Mouse (Mus musculus): ENCODE results near the gene Nccrp1. TPM values are rescaled to one million over a fixed set of nuclear protein-coding genes. Genes with fewer than 3 reads are reported as not detected.

The Nccrp1 gene
- polyA plus RNA-seq, 1 experiment from 2014 or later = not detected

- ATAC-seq (ENCODE audit: low FRiP score) = no peak
- Histone ChIP-seq H3K4me3 (ENCODE audit: low read depth, low read length) (no peak overlapping the region), H3K27me3 (ENCODE audit: control insufficient read depth, insufficient read depth, low read length) (no peaks in the 10 kb centered on the region), H3K9ac (ENCODE audit: low read depth, low read length) (no peak overlapping the region), H3K4me1 (replicated peaks; ENCODE audit: control insufficient read depth, insufficient read depth, low read length) (no peaks in the 10 kb centered on the region), H3K4me2 (replicated peaks; ENCODE audit: low read depth, low read length) (no peak overlapping the region), H3K9me3 (ENCODE audit: control insufficient read depth, low read length) (no peaks in the 10 kb centered on the region), H3K36me3 (ENCODE audit: control insufficient read depth, insufficient read depth, low read length) (peaks cover 3% of the 10 kb centered on the region; the same call in 1 of the 2 replicates), H3K27ac (ENCODE audit: low read depth, low read length) (no peak overlapping the region)
- DNase-seq (ENCODE audit: low spot score) = no peak
- 89% methylated on average over 13 of the region's 13 CpGs for WGBS
Observed at GRCm38 (mm10) chr7:28562371-28562770, 15.3 kb upstream of the Nccrp1 start.

- H3K4me3 ChIP-seq (ENCODE audit: low read depth, low read length) = no peak overlapping the region
- DNase-seq (ENCODE audit: low spot score) (no peak), ATAC-seq (ENCODE audit: low FRiP score) (no peak)
- no peak overlapping the region for H3K9ac ChIP-seq (ENCODE audit: low read depth, low read length)
- 89% methylated on average over 11 of the region's 11 CpGs for WGBS
- H3K9me3 ChIP-seq (ENCODE audit: control insufficient read depth, low read length) = no peaks in the 10 kb centered on the region
- H3K4me1 ChIP-seq (replicated peaks; ENCODE audit: control insufficient read depth, insufficient read depth, low read length) = no peaks in the 10 kb centered on the region
- no peak overlapping the region for H3K27ac ChIP-seq (ENCODE audit: low read depth, low read length)
- peaks cover 3% of the 10 kb centered on the region; the same call in 1 of the 2 replicates for H3K36me3 ChIP-seq (ENCODE audit: control insufficient read depth, insufficient read depth, low read length)
- no peaks in the 10 kb centered on the region for H3K27me3 ChIP-seq (ENCODE audit: control insufficient read depth, insufficient read depth, low read length)
- H3K4me2 ChIP-seq (replicated peaks; ENCODE audit: low read depth, low read length) = no peak overlapping the region
Observed at GRCm38 (mm10) chr7:28561967-28562366, 14.9 kb upstream of the Nccrp1 start.

GRCm38 (mm10) chr7:28560856-28561255 is 13.8 kb upstream of the Nccrp1 start:
- Histone ChIP-seq H3K36me3 (ENCODE audit: control insufficient read depth, insufficient read depth, low read length) (peaks cover 3% of the 10 kb centered on the region; the same call in 1 of the 2 replicates), H3K9ac (ENCODE audit: low read depth, low read length) (no peak overlapping the region), H3K9me3 (ENCODE audit: control insufficient read depth, low read length) (no peaks in the 10 kb centered on the region), H3K27ac (ENCODE audit: low read depth, low read length) (no peak overlapping the region), H3K4me1 (replicated peaks; ENCODE audit: control insufficient read depth, insufficient read depth, low read length) (no peaks in the 10 kb centered on the region), H3K4me3 (ENCODE audit: low read depth, low read length) (no peak overlapping the region), H3K4me2 (replicated peaks; ENCODE audit: low read depth, low read length) (no peak overlapping the region), H3K27me3 (ENCODE audit: control insufficient read depth, insufficient read depth, low read length) (no peaks in the 10 kb centered on the region)
- ATAC-seq (ENCODE audit: low FRiP score) (no peak), DNase-seq (ENCODE audit: low spot score) (no peak)
- 96% methylated on average over 10 of the region's 10 CpGs for WGBS

- H3K36me3 ChIP-seq (ENCODE audit: control insufficient read depth, insufficient read depth, low read length) = peaks cover 3% of the 10 kb centered on the region; the same call in 1 of the 2 replicates
- no peaks in the 10 kb centered on the region for H3K9me3 ChIP-seq (ENCODE audit: control insufficient read depth, low read length)
- H3K27ac ChIP-seq (ENCODE audit: low read depth, low read length) = no peak overlapping the region
- no peaks in the 10 kb centered on the region for H3K27me3 ChIP-seq (ENCODE audit: control insufficient read depth, insufficient read depth, low read length)
- DNase-seq (ENCODE audit: low spot score) (no peak), ATAC-seq (ENCODE audit: low FRiP score) (no peak)
- H3K4me3 ChIP-seq (ENCODE audit: low read depth, low read length) = no peak overlapping the region
- H3K4me1 ChIP-seq (replicated peaks; ENCODE audit: control insufficient read depth, insufficient read depth, low read length) = no peaks in the 10 kb centered on the region
- no peak overlapping the region for H3K9ac ChIP-seq (ENCODE audit: low read depth, low read length)
- no peak overlapping the region for H3K4me2 ChIP-seq (replicated peaks; ENCODE audit: low read depth, low read length)
- 51% methylated on average over 4 of the region's 4 CpGs for WGBS
Observed at GRCm38 (mm10) chr7:28558486-28558885, 11.4 kb upstream of the Nccrp1 start.

- Histone ChIP-seq H3K9me3 (ENCODE audit: control insufficient read depth, low read length) (no peaks in the 10 kb centered on the region), H3K27ac (ENCODE audit: low read depth, low read length) (no peak overlapping the region), H3K4me3 (ENCODE audit: low read depth, low read length) (no peak overlapping the region), H3K9ac (ENCODE audit: low read depth, low read length) (no peak overlapping the region), H3K36me3 (ENCODE audit: control insufficient read depth, insufficient read depth, low read length) (peaks cover 3% of the 10 kb centered on the region; the same call in 1 of the 2 replicates), H3K27me3 (ENCODE audit: control insufficient read depth, insufficient read depth, low read length) (no peaks in the 10 kb centered on the region), H3K4me2 (replicated peaks; ENCODE audit: low read depth, low read length) (no peak overlapping the region), H3K4me1 (replicated peaks; ENCODE audit: control insufficient read depth, insufficient read depth, low read length) (no peaks in the 10 kb centered on the region)
- no peak for ATAC-seq (ENCODE audit: low FRiP score)
- DNase-seq (ENCODE audit: low spot score) = no peak
- WGBS = 73% methylated on average over 6 of the region's 6 CpGs
Observed at GRCm38 (mm10) chr7:28557708-28558107, 10.7 kb upstream of the Nccrp1 start.

GRCm38 (mm10) chr7:28557069-28557468 is 10.0 kb upstream of the Nccrp1 start:
- no peaks in the 10 kb centered on the region for H3K27me3 ChIP-seq (ENCODE audit: control insufficient read depth, insufficient read depth, low read length)
- no peaks in the 10 kb centered on the region for H3K4me1 ChIP-seq (replicated peaks; ENCODE audit: control insufficient read depth, insufficient read depth, low read length)
- H3K9ac ChIP-seq (ENCODE audit: low read depth, low read length) = no peak overlapping the region
- H3K4me2 ChIP-seq (replicated peaks; ENCODE audit: low read depth, low read length) = no peak overlapping the region
- H3K4me3 ChIP-seq (ENCODE audit: low read depth, low read length) = no peak overlapping the region
- ATAC-seq (ENCODE audit: low FRiP score) (no peak), DNase-seq (ENCODE audit: low spot score) (no peak)
- H3K9me3 ChIP-seq (ENCODE audit: control insufficient read depth, low read length) = no peaks in the 10 kb centered on the region
- no peak overlapping the region for H3K27ac ChIP-seq (ENCODE audit: low read depth, low read length)
- peaks cover 3% of the 10 kb centered on the region; the same call in 1 of the 2 replicates for H3K36me3 ChIP-seq (ENCODE audit: control insufficient read depth, insufficient read depth, low read length)
- 81% methylated on average over 5 of the region's 5 CpGs for WGBS

GRCm38 (mm10) chr7:28555939-28556535 is 9.0 kb upstream of the Nccrp1 start:
- H3K36me3 ChIP-seq (ENCODE audit: control insufficient read depth, insufficient read depth, low read length) = peaks cover 3% of the 10 kb centered on the region; the same call in 1 of the 2 replicates
- no peaks in the 10 kb centered on the region for H3K9me3 ChIP-seq (ENCODE audit: control insufficient read depth, low read length)
- no peaks in the 10 kb centered on the region for H3K27me3 ChIP-seq (ENCODE audit: control insufficient read depth, insufficient read depth, low read length)
- ATAC-seq (ENCODE audit: low FRiP score) (no peak), DNase-seq (ENCODE audit: low spot score) (no peak)
- H3K9ac ChIP-seq (ENCODE audit: low read depth, low read length) = no peak overlapping the region
- 25% methylated on average over 5 of the region's 5 CpGs for WGBS
- no peak overlapping the region for H3K4me2 ChIP-seq (replicated peaks; ENCODE audit: low read depth, low read length)
- no peaks in the 10 kb centered on the region for H3K4me1 ChIP-seq (replicated peaks; ENCODE audit: control insufficient read depth, insufficient read depth, low read length)
- no peak overlapping the region for H3K4me3 ChIP-seq (ENCODE audit: low read depth, low read length)
- no peak overlapping the region for H3K27ac ChIP-seq (ENCODE audit: low read depth, low read length)

- Histone ChIP-seq H3K4me3 (ENCODE audit: low read depth, low read length) (no peak overlapping the region), H3K27ac (ENCODE audit: low read depth, low read length) (no peak overlapping the region), H3K4me1 (replicated peaks; ENCODE audit: control insufficient read depth, insufficient read depth, low read length) (no peaks in the 10 kb centered on the region), H3K9me3 (ENCODE audit: control insufficient read depth, low read length) (no peaks in the 10 kb centered on the region), H3K27me3 (ENCODE audit: control insufficient read depth, insufficient read depth, low read length) (no peaks in the 10 kb centered on the region), H3K9ac (ENCODE audit: low read depth, low read length) (no peak overlapping the region), H3K36me3 (ENCODE audit: control insufficient read depth, insufficient read depth, low read length) (no peaks in the 10 kb centered on the region), H3K4me2 (replicated peaks; ENCODE audit: low read depth, low read length) (no peak overlapping the region)
- WGBS = 91% methylated on average over 6 of the region's 6 CpGs
- ATAC-seq (ENCODE audit: low FRiP score) (no peak), DNase-seq (ENCODE audit: low spot score) (no peak)
Observed at GRCm38 (mm10) chr7:28553076-28553475, 6.0 kb upstream of the Nccrp1 start.

GRCm38 (mm10) chr7:28547628-28548027 is 574 bp upstream of the Nccrp1 start:
- Histone ChIP-seq H3K4me2 (replicated peaks; ENCODE audit: low read depth, low read length) (no peak overlapping the region), H3K4me1 (replicated peaks; ENCODE audit: control insufficient read depth, insufficient read depth, low read length) (no peaks in the 10 kb centered on the region), H3K27ac (ENCODE audit: low read depth, low read length) (no peak overlapping the region), H3K36me3 (ENCODE audit: control insufficient read depth, insufficient read depth, low read length) (no peaks in the 10 kb centered on the region), H3K9me3 (ENCODE audit: control insufficient read depth, low read length) (no peaks in the 10 kb centered on the region), H3K4me3 (ENCODE audit: low read depth, low read length) (no peak overlapping the region), H3K27me3 (ENCODE audit: control insufficient read depth, insufficient read depth, low read length) (peaks cover 17% of the 10 kb centered on the region), H3K9ac (ENCODE audit: low read depth, low read length) (no peak overlapping the region)
- no peak for DNase-seq (ENCODE audit: low spot score)
- WGBS = 71% methylated on average over 7 of the region's 7 CpGs
- ATAC-seq (ENCODE audit: low FRiP score) = no peak

All from hindbrain, embryonic 11.5 days (tissue).